Mouse (Mus musculus) lung, postnatal 25 days (tissue): ENCODE measurements at regions not wholly inside any gene's neighbourhood (a gene's known extent, or its start where the extent isn't known, plus 50 kb on each side); places are given as distances from the start of the nearest gene placed in this dataset.
"Not testable (repeated sequence)": the region's sequence is repeated elsewhere in the genome, so short reads cannot be mapped to it uniquely, and the experiment has no call there.

ENCODE experiments used
- DNase-seq: peaks from one replicate; pipeline ENCODE4 v3.0.0; 2022; ENCODE audit warnings: low spot score

DNA sequence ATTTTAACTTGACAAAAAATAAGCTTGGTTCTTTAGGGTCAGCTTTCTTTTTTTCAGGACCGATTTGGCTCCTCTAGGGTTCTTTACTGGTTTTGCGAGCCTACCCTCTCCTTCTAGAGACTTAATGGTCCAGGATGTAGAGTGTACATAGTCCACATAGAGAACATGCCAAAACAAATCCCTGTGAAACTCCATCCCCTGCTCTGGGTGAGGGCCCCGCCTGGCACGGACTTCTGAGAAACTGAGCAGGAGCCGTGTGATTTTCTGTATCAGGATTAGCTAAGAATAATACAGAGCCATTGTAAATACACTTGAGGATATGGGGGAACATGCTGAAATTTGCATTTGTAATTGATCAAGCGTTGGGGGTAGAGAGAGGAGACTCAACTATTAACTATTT, 118.2 kb upstream of the Teddm2 start:
- no peak for DNase-seq

DNA sequence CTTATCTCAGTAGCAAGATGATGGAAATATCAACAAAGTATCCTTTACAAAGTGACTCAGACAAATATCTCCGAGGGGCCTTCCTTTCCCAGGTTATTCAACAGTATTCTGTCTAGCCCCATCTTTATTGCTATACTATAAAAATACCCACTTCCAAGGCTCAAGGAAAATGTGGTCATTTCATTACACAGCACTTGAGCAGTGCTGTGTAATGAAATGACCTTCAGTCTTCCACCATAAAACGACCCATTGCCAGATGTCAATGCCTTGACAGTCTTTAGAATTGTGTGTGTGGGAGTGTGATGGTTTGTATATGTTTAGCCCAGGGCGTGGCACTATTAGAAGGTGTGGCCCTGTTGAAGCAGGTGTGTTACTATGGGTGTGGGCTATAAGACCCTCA, 124.3 kb upstream of the Teddm2 start:
- no peak for DNase-seq

DNA sequence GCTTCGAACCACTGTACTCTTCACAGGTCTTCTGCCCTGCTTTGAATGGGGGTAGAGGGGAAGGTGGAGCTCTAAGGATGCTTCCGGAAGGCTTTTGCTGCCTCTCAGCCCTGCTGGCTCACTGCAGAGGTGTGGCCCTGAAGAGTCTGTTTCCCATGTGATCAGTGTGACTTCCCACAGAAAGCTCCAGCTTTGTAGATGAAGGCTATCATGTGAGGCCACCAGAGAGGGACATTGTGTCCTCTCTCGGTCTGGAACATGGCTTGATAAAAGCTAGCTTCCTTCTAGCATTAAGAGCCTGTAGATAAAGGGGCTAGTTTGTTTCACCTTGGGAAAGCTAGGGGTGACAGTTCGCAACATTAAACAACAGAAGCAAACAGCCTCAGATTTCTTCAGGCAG, 127.3 kb upstream of the Teddm2 start:
- no peak for DNase-seq

DNA sequence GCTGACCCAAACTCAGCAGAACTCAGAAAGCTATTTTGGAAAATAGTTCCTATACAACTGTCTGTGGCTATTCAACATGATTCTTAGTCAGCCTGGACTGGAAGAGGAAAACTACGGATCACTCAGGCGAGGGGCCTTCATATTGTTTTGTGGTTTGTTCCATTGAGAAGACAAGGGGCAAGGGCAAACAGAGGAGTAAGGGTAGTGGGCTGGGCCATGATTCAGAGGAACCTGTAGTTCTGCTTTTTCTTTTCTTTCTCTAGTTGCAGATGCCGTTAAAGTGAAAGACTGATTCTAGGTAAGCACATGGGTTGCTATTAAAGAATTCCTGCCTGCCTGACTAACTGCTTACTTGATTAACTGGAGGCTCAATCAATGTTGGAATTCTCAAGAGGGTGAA, 129.8 kb upstream of the Teddm2 start:
- no peak for DNase-seq

DNA sequence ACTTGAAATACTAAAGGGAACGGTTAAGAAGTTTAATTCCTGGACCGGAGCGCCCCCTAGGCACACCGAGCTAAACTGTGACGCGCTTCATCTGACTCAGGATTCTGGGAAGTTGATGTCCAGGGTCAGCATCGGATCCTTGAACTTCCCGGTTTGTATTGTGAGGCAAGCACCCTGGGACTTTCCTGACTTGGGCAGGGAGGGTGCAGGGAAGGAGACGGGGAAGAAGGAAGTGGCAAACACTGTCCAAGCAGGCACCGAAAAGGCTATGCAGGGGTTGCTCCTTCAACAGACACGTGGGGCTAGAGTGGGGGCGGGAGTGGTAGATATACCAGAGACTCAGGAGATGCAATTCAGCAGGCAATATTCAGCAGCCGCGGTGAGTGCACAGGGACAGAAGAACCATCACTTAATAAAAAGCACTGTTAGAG, 132.7 kb upstream of the Teddm2 start:
- DNase-seq: peak; percentile 83

DNA sequence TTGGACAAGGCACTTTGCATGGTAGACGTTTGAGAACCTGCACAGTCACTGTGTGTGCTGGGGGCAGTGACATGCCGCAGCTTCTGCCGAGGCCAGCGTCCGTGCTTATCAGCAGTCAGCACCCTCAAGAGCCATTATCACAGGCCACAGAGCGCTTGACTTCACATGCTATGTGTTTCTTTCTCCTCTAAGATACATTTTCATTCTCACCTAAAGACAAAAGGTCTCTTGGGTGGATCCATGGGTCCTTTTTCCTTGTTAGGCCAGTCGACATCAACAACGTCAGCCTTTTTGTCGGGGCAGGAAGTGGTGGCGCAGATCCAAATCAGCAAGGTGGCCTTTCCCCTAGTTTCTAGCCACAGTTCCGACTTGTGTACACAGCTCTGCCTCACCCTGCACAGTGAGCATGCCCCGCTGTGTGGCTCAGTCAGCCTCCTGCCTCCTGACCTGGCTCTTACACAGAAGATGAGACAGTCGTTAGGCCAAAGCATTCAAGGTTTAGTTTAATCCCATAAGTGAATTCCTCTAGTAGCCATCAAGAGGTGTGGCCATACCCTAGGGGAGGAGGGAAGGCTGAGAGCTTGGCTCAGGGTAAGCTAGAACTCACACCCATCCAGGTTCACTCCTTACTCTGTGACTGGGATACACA, 134.1 kb upstream of the Teddm2 start:
- peak; percentile 71 for DNase-seq

DNA sequence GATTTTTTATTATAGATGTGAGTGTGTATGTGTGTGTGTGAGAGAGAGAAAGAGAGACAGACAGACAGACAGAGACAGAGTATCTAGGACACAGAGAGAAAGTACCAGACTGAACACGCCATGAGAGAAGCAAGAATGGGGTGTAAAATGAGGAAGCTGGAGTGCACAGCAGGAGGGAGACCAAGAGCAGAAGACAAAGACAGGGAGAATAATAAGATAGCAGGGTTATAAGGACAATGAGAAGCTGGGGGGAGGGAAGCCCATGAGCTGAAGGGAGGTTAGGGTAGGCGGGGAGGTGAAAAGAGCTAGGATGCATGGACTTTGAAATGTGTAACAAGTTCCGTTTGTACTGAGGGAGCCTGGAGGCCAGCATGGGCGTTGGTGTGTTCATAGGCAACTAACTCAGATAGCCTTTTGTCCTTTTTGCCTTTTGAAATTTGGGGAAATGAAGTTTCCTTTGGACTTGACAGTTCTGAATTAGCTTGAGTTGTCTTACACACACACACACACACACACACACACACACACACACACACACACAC, 136.8 kb upstream of the Teddm2 start:
- no peak for DNase-seq

DNA sequence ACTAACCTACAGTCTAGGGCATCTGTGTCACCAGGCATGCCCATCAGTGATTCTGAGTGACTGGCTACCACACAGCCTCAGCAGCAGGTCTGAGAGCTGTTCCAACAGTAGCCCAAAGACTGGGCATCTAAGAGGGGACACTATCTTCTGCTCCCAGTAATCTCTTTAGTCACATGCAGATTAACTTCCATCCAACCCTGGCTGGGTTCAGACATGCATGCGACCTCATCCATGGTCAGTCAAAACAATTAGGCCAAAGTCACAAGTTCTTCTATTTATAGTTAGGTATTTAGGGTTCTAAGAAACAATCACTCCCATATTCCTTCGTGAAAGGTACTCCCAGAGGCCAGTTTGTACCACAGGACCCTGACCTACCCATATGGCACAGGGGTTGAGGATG, 138.2 kb upstream of the Teddm2 start:
- no peak for DNase-seq

DNA sequence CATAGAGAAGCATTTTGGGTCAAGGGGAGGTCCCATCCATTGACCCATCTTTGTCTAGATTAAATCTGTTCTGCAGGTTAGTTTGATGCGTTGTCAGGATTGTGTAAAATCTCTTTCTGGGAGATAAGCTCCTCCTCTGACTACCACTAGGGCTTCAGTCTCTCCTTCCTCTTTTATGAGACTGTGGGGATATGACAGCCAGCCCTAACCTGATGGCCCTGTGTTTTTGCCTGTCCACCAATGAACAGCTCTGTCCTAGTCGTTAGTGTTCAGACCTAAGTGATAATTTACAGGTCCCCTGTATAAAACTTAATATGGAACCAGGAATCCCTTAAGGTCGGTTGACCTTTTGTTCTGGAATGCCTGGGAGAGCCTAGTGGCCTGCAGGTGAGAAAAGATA, 140.9 kb upstream of the Teddm2 start:
- no peak for DNase-seq

DNA sequence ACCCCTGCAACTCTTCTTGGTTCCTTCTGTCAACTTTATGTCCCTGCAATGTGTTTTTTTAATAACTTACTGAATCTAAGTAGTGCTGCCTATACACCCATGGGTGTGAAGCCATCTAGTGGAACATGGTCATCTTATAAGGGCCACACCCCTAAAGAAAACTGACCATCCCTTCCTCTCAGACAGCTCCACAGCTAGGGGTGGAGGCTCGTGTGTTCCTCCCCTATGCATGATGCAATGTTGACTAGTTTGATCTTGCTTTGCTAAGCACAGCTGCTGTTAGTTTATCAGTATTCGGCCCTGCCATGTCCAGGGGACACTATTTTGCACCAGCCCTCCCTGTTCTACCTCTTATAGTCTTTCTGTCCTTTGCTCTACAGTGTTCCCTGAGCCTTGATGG, 142.9 kb upstream of the Teddm2 start:
- no peak for DNase-seq

DNA sequence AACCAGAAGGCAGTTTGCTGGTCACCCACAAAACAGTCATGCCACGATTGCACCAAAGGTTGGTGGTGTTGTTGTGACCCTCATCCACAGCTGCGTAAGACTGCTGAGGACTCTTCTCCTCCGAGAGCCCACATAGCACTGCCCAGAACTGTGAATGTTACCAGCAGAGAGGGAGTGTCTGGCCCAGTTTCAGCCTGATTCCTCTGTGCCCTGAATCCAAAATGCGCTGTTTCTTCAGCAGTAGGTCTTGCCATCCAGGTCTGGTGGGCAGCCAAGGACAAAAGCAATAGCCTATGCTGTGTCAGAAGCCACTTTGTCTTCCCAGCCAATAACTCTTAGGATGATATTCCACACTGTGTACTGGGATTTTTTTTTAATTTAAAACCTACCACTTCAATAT, 144.7 kb upstream of the Teddm2 start:
- no peak for DNase-seq

DNA sequence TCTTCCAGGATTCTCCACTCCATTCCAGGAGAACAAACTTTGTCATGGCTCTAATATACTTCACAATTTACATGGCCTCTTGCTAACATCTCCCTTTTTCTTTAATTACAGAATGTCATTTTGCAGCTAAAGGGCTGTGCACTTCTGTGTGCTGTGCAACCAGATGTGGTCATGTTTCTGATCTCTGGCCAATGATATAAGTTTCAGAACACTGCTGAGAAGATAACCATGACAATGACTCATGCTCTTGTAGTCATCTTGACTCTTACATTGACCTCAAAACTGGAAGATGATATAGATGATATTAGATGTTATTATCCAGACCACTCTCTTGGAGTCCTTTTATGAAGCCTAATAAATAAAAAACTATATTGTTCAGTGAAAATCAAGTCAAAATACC, 145.9 kb upstream of the Teddm2 start:
- DNase-seq: no peak

DNA sequence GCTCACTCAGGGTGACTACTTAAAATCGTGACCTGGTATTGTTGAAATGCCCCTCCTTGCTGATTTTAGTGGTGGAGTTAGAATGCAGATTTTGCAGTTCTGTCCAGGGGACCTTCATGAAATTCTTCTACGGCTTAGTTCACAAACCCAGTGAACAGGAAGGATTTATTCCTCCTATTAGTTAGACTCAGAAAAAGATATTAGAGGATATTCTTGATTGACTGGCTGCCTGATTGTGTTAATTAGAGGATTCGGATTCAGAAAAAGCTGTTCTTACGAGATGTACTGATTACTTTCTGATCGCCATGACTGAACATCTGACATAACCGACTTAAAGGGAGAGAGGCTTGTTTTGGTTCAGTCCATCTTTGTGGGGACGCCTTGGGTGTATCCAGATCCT, 147.3 kb upstream of the Zfp648 start:
- DNase-seq: no peak

DNA sequence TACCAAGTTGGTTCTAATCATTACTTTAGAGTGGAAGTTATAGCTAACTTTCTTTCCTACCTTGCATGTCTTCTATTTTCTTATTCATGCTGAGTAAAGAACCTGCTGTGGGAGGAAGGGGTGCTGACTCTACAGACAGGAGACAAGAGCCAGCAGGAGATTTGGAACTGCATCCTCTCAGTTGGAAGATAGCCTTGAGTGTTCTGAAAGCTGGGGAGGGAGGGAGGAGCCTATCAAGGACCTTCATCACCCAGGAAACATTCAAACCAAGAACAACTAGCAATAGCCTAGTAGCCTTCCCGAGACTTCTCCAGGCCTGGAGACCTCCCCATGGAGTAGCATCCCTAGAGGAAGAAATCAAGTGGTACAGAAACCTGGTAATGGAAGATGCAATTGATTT, 146.1 kb upstream of the Zfp648 start:
- DNase-seq: no peak

DNA sequence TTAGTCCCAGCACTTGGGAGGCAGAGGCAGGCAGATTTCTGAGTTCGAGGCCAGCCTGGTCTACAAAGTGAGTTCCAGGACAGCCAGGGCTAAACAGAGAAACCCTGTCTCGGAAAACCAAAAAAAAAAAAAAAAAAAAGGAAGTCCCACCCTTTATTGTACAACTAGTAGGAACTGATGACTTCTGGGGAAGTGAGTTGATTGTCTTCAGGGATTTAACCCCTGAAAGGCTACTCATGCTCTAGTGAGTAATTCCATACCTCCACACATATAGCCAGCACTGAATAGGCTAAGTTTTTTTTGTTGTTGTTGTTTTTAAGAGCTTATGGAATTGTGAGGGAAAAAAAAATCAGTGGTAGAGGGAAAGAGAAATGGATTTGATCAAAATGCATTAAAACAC, 139.6 kb upstream of the Zfp648 start:
- DNase-seq: not testable (repeated sequence)

DNA sequence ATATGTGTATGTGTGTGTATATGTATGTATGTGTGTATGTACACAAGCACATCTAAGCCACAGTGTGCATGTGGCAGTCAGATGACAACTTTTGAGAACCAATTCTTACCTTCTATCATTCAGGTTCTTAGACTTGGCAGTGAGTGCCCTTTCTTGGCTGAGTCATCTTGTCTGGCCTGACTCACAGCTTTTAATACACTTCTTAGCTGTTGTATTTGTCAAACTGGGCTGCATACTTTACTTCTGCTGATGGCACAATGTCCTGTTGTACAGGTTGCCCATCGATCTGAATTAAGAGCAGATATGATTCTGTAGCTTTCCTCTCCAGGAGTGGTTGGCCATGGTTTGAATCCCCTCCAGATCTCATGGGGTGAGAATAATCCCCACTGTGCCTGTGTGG, 139.1 kb upstream of the Zfp648 start:
- DNase-seq: no peak

DNA sequence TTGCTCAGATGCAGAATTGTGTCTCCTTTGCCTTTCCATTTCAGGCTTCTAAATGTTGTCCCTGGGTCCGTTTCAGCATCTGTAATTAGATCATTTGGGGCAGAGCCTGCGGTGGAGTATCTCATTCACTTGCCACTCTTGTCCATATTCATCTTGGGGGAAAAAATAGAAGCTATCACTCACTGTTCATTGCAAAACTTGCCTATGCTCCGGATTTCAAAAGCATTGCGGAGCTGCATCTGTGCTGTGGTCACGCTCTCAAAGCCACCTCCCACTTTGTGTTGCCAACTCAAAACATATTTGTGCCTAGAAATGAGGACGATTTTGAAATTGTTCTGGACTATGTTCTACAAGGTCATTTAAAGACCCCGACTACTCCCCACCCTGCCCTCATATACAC, 138.3 kb upstream of the Zfp648 start:
- peak; percentile 57 for DNase-seq

DNA sequence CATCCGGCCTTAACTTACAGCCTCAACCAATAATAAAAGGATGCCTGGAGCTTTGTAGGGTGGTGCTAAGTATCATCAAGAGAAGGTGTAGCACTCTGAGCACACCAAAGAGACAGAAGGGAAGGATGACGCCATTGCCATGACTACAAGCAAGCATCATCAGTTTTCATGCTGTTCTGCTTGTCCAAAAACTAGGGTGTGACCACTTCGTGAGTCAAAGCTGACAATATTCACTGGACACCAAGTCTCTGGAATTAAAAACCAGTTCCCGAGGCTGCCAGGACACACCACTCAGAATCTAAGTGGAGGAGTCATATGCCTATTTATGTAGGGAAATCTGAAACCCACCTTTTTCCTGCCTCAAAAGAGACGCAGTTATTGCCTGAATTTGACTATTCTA, 136.4 kb upstream of the Zfp648 start:
- no peak for DNase-seq

DNA sequence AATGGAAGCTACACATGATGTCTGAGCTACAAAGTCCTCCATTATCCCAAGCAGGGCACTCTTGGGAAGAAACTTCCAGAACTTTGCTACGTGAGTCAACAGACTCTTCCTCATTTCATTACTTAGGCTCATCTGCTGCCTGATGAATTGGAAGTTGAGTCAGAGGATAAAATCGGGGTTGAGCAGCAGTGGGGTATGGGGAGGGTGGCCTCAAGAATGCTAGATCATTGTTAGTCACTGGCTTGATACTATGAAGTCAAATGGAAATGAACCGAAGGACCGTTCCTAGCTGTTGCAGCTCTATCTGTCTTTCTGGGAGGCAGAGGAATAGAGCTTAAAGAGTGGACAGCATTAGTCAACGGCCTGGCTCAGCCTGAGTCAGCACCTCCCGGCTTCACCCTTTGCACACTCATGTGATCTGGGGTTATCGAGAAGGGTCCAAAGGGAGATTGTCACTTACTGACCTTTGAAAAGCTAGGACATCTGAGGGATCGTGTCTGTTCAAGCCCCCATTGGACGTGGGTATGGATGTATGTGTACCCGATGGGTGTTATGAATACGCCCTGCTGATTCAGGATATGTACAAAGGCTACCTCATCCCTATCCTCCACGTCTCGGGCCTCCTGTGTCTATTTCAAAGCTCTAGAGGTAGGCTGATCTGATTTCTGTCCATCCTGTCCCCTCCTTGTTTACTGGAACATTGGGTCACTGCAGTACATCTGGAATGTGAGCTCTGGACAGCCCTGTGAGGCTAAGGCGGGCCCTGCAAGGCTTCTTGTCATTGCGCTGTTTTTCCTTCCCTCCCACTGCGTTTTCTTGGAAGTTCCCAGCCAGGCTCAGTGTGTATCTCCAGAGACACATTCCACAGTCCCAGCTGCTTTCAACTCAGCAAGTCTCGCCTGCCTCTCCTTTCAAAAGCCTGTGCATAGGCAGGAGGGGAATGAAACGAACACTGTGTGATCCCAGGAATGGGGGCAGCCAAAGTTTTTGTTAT, 135.4 kb upstream of the Zfp648 start:
- DNase-seq: peak; percentile 54

DNA sequence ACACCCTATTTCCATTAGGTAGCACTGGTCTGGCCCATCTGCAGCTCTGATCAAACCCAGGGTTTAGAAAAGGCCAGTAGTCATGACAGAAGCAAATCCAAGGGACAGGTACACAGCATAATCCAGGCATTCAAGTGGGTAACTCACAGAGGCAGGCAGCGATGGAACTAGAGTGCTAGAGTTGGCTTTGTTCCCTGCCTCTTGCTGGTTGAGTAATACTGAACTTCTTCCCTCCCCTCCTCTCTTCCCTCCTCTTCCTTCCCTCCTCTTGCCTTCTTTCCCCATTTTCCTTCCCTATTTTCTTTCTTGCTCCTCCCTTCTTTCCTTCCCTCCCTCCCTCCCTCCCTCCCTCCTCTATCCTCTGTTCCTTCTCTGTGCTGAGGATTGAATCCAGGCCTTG, 133.1 kb upstream of the Zfp648 start:
- DNase-seq: no peak

DNA sequence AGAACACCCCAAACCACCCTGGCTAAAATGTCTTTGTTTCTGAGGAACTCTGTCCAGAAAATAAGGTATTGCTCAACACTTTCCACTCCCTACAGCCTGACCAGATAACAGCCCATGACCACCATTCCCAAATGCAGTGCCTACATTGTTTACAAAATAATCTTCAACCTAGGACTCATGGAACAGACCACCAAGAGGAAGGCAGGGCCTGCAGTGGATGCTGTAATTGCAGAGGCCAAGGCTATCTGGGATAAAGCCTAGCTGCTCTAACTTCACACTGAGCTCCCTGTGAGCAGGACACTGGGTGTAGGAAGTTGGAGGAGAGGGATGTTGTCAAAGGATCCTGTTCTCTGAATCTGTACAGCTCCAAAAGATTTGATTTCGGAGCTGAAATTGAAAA, 126.7 kb upstream of the Zfp648 start:
- peak; percentile 15 for DNase-seq

DNA sequence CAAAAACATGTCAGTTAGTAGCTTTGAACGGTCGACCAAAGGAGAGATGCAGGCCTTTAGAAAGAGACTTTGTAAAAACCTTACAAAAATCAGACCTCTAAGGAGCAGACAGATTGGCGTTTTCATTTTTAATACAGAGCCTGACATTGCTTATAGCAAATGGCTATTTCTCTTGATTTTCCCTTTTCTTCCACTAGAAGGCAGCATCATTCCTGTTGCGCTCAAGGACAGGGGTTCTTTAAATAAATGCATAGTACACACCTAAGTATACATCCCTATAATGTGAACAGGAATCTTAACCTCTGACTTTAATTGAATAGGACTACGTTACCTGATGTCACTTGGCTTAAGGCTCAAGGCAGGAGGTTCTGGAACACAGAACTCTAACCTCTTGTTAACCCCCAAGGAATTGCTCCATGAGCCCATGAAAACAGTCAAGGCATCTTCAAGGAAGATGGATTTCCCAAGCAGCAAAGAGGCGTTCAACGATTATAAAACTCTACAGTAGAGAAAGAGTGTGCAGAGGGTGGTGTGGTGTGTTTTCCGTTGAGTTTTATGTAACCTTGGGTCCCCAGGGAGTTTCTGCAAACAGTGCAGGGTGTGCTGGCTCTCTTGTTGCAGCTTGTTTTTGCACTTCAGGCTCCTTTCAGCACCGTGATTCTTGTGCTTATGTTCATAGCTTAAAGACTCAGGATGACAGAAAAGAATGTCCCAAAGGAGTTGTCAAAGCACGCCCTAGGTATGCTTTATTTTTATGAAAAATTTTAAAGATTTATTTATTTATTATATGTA, 124.1 kb upstream of the Zfp648 start:
- DNase-seq: peak; percentile 54
